Mouse (Mus musculus): ENCODE results near the gene Map3k6. TPM values are rescaled to one million over a fixed set of nuclear protein-coding genes. Genes with fewer than 3 reads are reported as not detected.
A peak's percentile ranks its signal among the peaks of the same experiment; 100 is the strongest.

The Map3k6 gene
- polyA plus RNA-seq, 2 experiments: 1.5 to 2.4 TPM

- Histone ChIP-seq H3K36me3 (replicated peaks; ENCODE audit: control insufficient read depth, insufficient read depth, low read depth) (peaks cover 3% of the 10 kb centered on the region; the same call in 1 of the 2 replicates), H3K27me3 (ENCODE audit: control insufficient read depth, insufficient read depth, low read length) (no peaks in the 10 kb centered on the region), H3K4me1 (replicated peaks; ENCODE audit: control insufficient read depth in 2 of 2, insufficient read depth in 2 of 2, low read length in 1 of 2) (no peaks in the 10 kb centered on the region), H3K9ac (replicated peaks) (no peak overlapping the region), H3K9me3 (ENCODE audit: control insufficient read depth, low read length) (no peaks in the 10 kb centered on the region), H3K4me3 (ENCODE audit: insufficient read depth in 1 of 2, low read depth in 2 of 2, low read length in 2 of 2) (no peak overlapping the region), H3K27ac (no peak overlapping the region), H3K4me2 (ENCODE audit: low read depth) (no peak overlapping the region)
- peak; percentile 60; the same call in 1 of the 2 replicates for ATAC-seq (ENCODE audit: insufficient read depth)
- DNase-seq (ENCODE audit: low read depth in 3 of 3, low spot score in 3 of 3): no peak
- TF ChIP-seq EP300 (IDR thresholded peaks at IDR 0.05; ENCODE audit: low read depth) (no peak), CTCF (IDR thresholded peaks at IDR 0.05; ENCODE audit: low read depth) (peak; percentile 98)
- 6% methylated on average over 5 of the region's 5 CpGs for WGBS (ENCODE audit: insufficient replicate concordance)
These were observed 57.2 kb downstream of the Map3k6 start for GRCm38 (mm10) chr4:133297801-133298238.

GRCm38 (mm10) chr4:133298516-133299365, 58.1 kb downstream of the Map3k6 start:
- H3K9ac ChIP-seq (replicated peaks): no peak overlapping the region
- no peak overlapping the region for H3K27ac ChIP-seq

GRCm38 (mm10) chr4:133299701-133300100, 59.1 kb downstream of the Map3k6 start:
- no peak for ATAC-seq (ENCODE audit: insufficient read depth)
- TF ChIP-seq CTCF (IDR thresholded peaks at IDR 0.05; ENCODE audit: low read depth): no peak
- TF ChIP-seq EP300 (IDR thresholded peaks at IDR 0.05; ENCODE audit: low read depth): no peak
- peaks cover 3% of the 10 kb centered on the region; the same call in 1 of the 2 replicates for H3K36me3 ChIP-seq (replicated peaks; ENCODE audit: control insufficient read depth, insufficient read depth, low read depth)

More at GRCm38 (mm10) chr4:133298516-133299365, 58.1 kb downstream of the Map3k6 start:
- H3K4me1 ChIP-seq (replicated peaks; ENCODE audit: control insufficient read depth in 2 of 2, insufficient read depth in 2 of 2, low read length in 1 of 2): no peaks in the 10 kb centered on the region
- WGBS (ENCODE audit: insufficient replicate concordance): 58% methylated on average over 12 of the region's 12 CpGs
- H3K4me3 ChIP-seq (ENCODE audit: insufficient read depth in 1 of 2, low read depth in 2 of 2, low read length in 2 of 2): no peak overlapping the region
- no peak overlapping the region for H3K4me2 ChIP-seq (ENCODE audit: low read depth)
- H3K9me3 ChIP-seq (ENCODE audit: control insufficient read depth, low read length): no peaks in the 10 kb centered on the region
- H3K27me3 ChIP-seq (ENCODE audit: control insufficient read depth, insufficient read depth, low read length): no peaks in the 10 kb centered on the region
- TF ChIP-seq CTCF (IDR thresholded peaks at IDR 0.05; ENCODE audit: low read depth) (no peak), EP300 (IDR thresholded peaks at IDR 0.05; ENCODE audit: low read depth) (no peak)
- no peak for DNase-seq (ENCODE audit: low read depth in 3 of 3, low spot score in 3 of 3)
- peaks cover 3% of the 10 kb centered on the region; the same call in 1 of the 2 replicates for H3K36me3 ChIP-seq (replicated peaks; ENCODE audit: control insufficient read depth, insufficient read depth, low read depth)
- no peak for ATAC-seq (ENCODE audit: insufficient read depth)

GRCm38 (mm10) chr4:133300421-133300820, 59.8 kb downstream of the Map3k6 start:
- no peak overlapping the region for H3K9ac ChIP-seq (replicated peaks)
- no peak for ATAC-seq (ENCODE audit: insufficient read depth)

More at GRCm38 (mm10) chr4:133299701-133300100, 59.1 kb downstream of the Map3k6 start:
- Histone ChIP-seq H3K4me3 (ENCODE audit: insufficient read depth in 1 of 2, low read depth in 2 of 2, low read length in 2 of 2) (no peak overlapping the region), H3K4me1 (replicated peaks; ENCODE audit: control insufficient read depth in 2 of 2, insufficient read depth in 2 of 2, low read length in 1 of 2) (no peaks in the 10 kb centered on the region), H3K4me2 (ENCODE audit: low read depth) (no peak overlapping the region), H3K9me3 (ENCODE audit: control insufficient read depth, low read length) (no peaks in the 10 kb centered on the region), H3K27ac (no peak overlapping the region), H3K27me3 (ENCODE audit: control insufficient read depth, insufficient read depth, low read length) (no peaks in the 10 kb centered on the region), H3K9ac (replicated peaks) (no peak overlapping the region)
- DNase-seq (ENCODE audit: low read depth in 3 of 3, low spot score in 3 of 3): no peak
- 74% methylated on average over 5 of the region's 5 CpGs for WGBS (ENCODE audit: insufficient replicate concordance)

GRCm38 (mm10) chr4:133301802-133302201, 61.2 kb downstream of the Map3k6 start:
- WGBS (ENCODE audit: insufficient replicate concordance): 30% methylated on average over 4 of the region's 4 CpGs
- TF ChIP-seq EP300 (IDR thresholded peaks at IDR 0.05; ENCODE audit: low read depth) (no peak), CTCF (IDR thresholded peaks at IDR 0.05; ENCODE audit: low read depth) (peak; percentile 97)
- Histone ChIP-seq H3K4me2 (ENCODE audit: low read depth) (no peak overlapping the region), H3K27ac (no peak overlapping the region), H3K36me3 (replicated peaks; ENCODE audit: control insufficient read depth, insufficient read depth, low read depth) (peaks cover 3% of the 10 kb centered on the region; the same call in 1 of the 2 replicates), H3K27me3 (ENCODE audit: control insufficient read depth, insufficient read depth, low read length) (no peaks in the 10 kb centered on the region), H3K4me1 (replicated peaks; ENCODE audit: control insufficient read depth in 2 of 2, insufficient read depth in 2 of 2, low read length in 1 of 2) (no peaks in the 10 kb centered on the region), H3K9ac (replicated peaks) (no peak overlapping the region), H3K9me3 (ENCODE audit: control insufficient read depth, low read length) (no peaks in the 10 kb centered on the region), H3K4me3 (ENCODE audit: insufficient read depth in 1 of 2, low read depth in 2 of 2, low read length in 2 of 2) (no peak overlapping the region)
- DNase-seq (ENCODE audit: low read depth in 3 of 3, low spot score in 3 of 3) (no peak), ATAC-seq (ENCODE audit: insufficient read depth) (no peak)

More at GRCm38 (mm10) chr4:133300421-133300820, 59.8 kb downstream of the Map3k6 start:
- Histone ChIP-seq H3K4me1 (replicated peaks; ENCODE audit: control insufficient read depth in 2 of 2, insufficient read depth in 2 of 2, low read length in 1 of 2) (no peaks in the 10 kb centered on the region), H3K36me3 (replicated peaks; ENCODE audit: control insufficient read depth, insufficient read depth, low read depth) (peaks cover 3% of the 10 kb centered on the region; the same call in 1 of the 2 replicates), H3K27me3 (ENCODE audit: control insufficient read depth, insufficient read depth, low read length) (no peaks in the 10 kb centered on the region), H3K27ac (no peak overlapping the region), H3K4me3 (ENCODE audit: insufficient read depth in 1 of 2, low read depth in 2 of 2, low read length in 2 of 2) (no peak overlapping the region), H3K9me3 (ENCODE audit: control insufficient read depth, low read length) (no peaks in the 10 kb centered on the region), H3K4me2 (ENCODE audit: low read depth) (no peak overlapping the region)
- 86% methylated on average over 11 of the region's 11 CpGs for WGBS (ENCODE audit: insufficient replicate concordance)
- TF ChIP-seq CTCF (IDR thresholded peaks at IDR 0.05; ENCODE audit: low read depth) (no peak), EP300 (IDR thresholded peaks at IDR 0.05; ENCODE audit: low read depth) (no peak)
- no peak for DNase-seq (ENCODE audit: low read depth in 3 of 3, low spot score in 3 of 3)

Small RNA genes lying within 50 kb of the gene (microRNA-seq; reads per million reads assigned to microRNA genes)
- gene Mir7017: not detected

Other genes with a start within 250 kb of the Map3k6 start
- gene Ahdc1, start 229.6 kb upstream of the Map3k6 start, polyA plus RNA-seq (2012; rRNA removed): 1.3 and 1.7 TPM in 2 replicates
- 0.53 and 0.75 TPM in 2 replicates for gene Ahdc1, start 229.6 kb upstream of the Map3k6 start, polyA plus RNA-seq (2014; fragmentation: Nextera tagmentation; extraction: Ambion mirVana)
- 11.4 and 12.0 TPM in 2 replicates for gene Wasf2, start 110.3 kb upstream of the Map3k6 start, polyA plus RNA-seq (2012; rRNA removed)
- 31.4 and 33.9 TPM in 2 replicates for gene Wasf2, start 110.3 kb upstream of the Map3k6 start, polyA plus RNA-seq (2014; fragmentation: Nextera tagmentation; extraction: Ambion mirVana)
- gene Cd164l2, start 28.7 kb upstream of the Map3k6 start, polyA plus RNA-seq (2012; rRNA removed): 0.05 and 0.06 TPM in 2 replicates
- gene Cd164l2, start 28.7 kb upstream of the Map3k6 start, polyA plus RNA-seq (2014; fragmentation: Nextera tagmentation; extraction: Ambion mirVana): not detected in 2 replicates
- gene Gpr3, start 28.3 kb upstream of the Map3k6 start, polyA plus RNA-seq (2012; rRNA removed): 0.02 TPM in 1 of 2 replicates, not detected in the other
- gene Gpr3, start 28.3 kb upstream of the Map3k6 start, polyA plus RNA-seq (2014; fragmentation: Nextera tagmentation; extraction: Ambion mirVana): not detected in 2 replicates
- 0.52 and 0.56 TPM in 2 replicates for gene Sytl1, start 22.3 kb downstream of the Map3k6 start, polyA plus RNA-seq (2012; rRNA removed)
- gene Sytl1, start 22.3 kb downstream of the Map3k6 start, polyA plus RNA-seq (2014; fragmentation: Nextera tagmentation; extraction: Ambion mirVana): 0.48 and 0.80 TPM in 2 replicates
- gene Tmem222, start 37.0 kb downstream of the Map3k6 start, polyA plus RNA-seq (2012; rRNA removed): 31.6 and 35.3 TPM in 2 replicates
- 36.4 and 38.7 TPM in 2 replicates for gene Tmem222, start 37.0 kb downstream of the Map3k6 start, polyA plus RNA-seq (2014; fragmentation: Nextera tagmentation; extraction: Ambion mirVana)
- 6.4 and 7.0 TPM in 2 replicates for gene Wdtc1, start 112.7 kb downstream of the Map3k6 start, polyA plus RNA-seq (2012; rRNA removed)
- 7.3 and 9.1 TPM in 2 replicates for gene Wdtc1, start 112.7 kb downstream of the Map3k6 start, polyA plus RNA-seq (2014; fragmentation: Nextera tagmentation; extraction: Ambion mirVana)
- 6.7 and 7.6 TPM in 2 replicates for gene Slc9a1, start 128.9 kb downstream of the Map3k6 start, polyA plus RNA-seq (2012; rRNA removed)
- gene Slc9a1, start 128.9 kb downstream of the Map3k6 start, polyA plus RNA-seq (2014; fragmentation: Nextera tagmentation; extraction: Ambion mirVana): 2.1 and 2.3 TPM in 2 replicates
- gene Tent5b, start 239.3 kb downstream of the Map3k6 start, polyA plus RNA-seq (2012; rRNA removed): 0.02 and 0.05 TPM in 2 replicates
- not detected in 2 replicates for gene Tent5b, start 239.3 kb downstream of the Map3k6 start, polyA plus RNA-seq (2014; fragmentation: Nextera tagmentation; extraction: Ambion mirVana)